Mouse (Mus musculus) intestine, embryonic 15.5 days (tissue): ENCODE results near the gene Bloc1s4. TPM values are rescaled to one million over a fixed set of nuclear protein-coding genes. Genes with fewer than 3 reads are reported as not detected.

Source experiments
- ATAC-seq: fragments of 200-750 bp; cut with Nextera tagmentation; 2 replicates; pipeline ENCODE4 v1.8.0; 2017; ENCODE audit warnings: moderate TSS enrichment, moderate library complexity
- H3K27ac ChIP-seq: fragments of 300-500 bp; sonication (generic); 2 replicates; pipeline ENCODE4 v1.5.1; 2015; ENCODE audit warnings: mild to moderate bottlenecking, inconsistent platforms
- H3K27me3 ChIP-seq: fragments of 300-500 bp; sonication (generic); replicated peaks from 2 replicates; pipeline ENCODE4 v1.6.1; 2015; ENCODE audit warnings: inconsistent platforms
- H3K36me3 ChIP-seq: fragments of 300-500 bp; sonication (generic); 2 replicates; pipeline ENCODE4 v1.6.1; 2015; ENCODE audit warnings: inconsistent platforms
- H3K4me1 ChIP-seq: fragments of 300-500 bp; sonication (generic); replicated peaks from 2 replicates; pipeline ENCODE4 v1.6.1; 2015; ENCODE audit warnings: inconsistent platforms
- H3K4me2 ChIP-seq: fragments of 300-500 bp; sonication (generic); replicated peaks from 2 replicates; pipeline ENCODE4 v1.6.1; 2015; ENCODE audit warnings: mild to moderate bottlenecking, inconsistent platforms
- H3K4me3 ChIP-seq: fragments of 300-500 bp; sonication (generic); replicated peaks from 2 replicates; pipeline ENCODE4 v1.5.1; 2015; ENCODE audit warnings: inconsistent platforms
- H3K9ac ChIP-seq: fragments of 300-500 bp; sonication (generic); 2 replicates; pipeline ENCODE4 v1.6.1; 2015; ENCODE audit warnings: inconsistent platforms
- H3K9me3 ChIP-seq: fragments of 300-500 bp; sonication (generic); 2 replicates; pipeline ENCODE4 v1.6.1; 2016; ENCODE audit warnings: inconsistent platforms
- WGBS: fragments of 180-500 bp; shearing (Covaris S2); methylation state at CpG from one replicate; pipeline ENCODE4 v1.1.7; 2015; 5-methylcytosine and 5-hydroxymethylcytosine counted together
- polyA plus RNA-seq: library from polyadenylated mRNA; unstranded; fragments of >200 nt; fragmentation: Nextera tagmentation; extraction: Ambion mirVana; gene quantifications from 2 replicates; pipeline ENCODE4 v1.2.1, GENCODE M21; 2015

Gene Bloc1s4
- polyA plus RNA-seq, 1 experiment from 2014 or later = 21.8 TPM

DNA sequence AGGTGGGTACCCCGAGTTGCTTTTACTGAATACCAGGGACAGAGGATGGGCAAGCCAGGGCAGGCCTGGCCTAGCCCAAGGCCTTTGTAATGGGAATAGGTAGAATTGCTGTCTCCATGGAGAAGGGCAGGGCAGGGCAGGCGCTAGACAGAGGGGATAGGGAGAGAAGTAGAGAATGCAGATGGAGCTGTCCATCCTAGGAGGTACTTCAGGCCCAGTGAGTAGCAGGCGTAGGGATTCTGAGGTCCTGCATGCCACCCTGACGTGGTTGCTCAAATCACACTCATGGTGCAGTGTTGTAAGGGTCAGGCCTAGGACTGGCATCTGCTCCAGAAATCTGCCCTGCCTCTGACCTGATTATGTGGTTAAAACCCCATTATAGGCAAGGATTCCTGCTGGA lies 10.7 kb downstream of the Bloc1s4 start:
- Histone ChIP-seq H3K4me3 (no peak overlapping the region), H3K27me3 (no peaks in the 10 kb centered on the region), H3K4me2 (no peak overlapping the region), H3K36me3 (no peaks in the 10 kb centered on the region), H3K27ac (no peak overlapping the region), H3K9ac (no peak overlapping the region), H3K4me1 (0 out of 2 replicates have a peak, but pooled peaks cover 9% of the 10 kb centered on the region), H3K9me3 (no peaks in the 10 kb centered on the region)
- WGBS = 61% methylated on average over 4 of the region's 4 CpGs
- no peak for ATAC-seq

DNA sequence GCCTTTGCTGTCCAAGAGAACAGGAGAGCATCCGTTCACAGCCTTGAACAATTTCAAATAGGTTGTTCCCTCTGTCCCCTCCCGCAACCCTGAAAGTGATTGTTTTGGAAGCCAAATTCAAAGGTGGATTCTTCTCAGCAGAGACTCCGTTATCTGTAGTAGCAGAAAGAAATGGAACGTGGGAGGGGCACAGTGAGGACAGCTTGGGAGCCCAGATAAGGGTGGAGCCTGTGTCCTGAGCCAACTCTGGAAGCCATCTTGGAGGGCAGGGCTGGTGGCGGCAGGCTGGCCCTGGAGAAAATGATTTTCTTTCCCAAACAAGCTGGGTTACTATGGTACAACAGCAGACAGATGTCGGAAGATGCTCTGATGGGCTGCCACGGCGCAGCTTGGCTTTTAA lies 12.4 kb downstream of the Bloc1s4 start:
- H3K4me3 ChIP-seq = no peak overlapping the region
- no peaks in the 10 kb centered on the region for H3K27me3 ChIP-seq
- H3K9ac ChIP-seq = no peak overlapping the region
- H3K4me1 ChIP-seq = no peaks in the 10 kb centered on the region
- peak; percentile 52; the same call in 1 of the 2 replicates for ATAC-seq
- H3K4me2 ChIP-seq = no peak overlapping the region
- no peaks in the 10 kb centered on the region for H3K36me3 ChIP-seq
- no peak overlapping the region for H3K27ac ChIP-seq
- WGBS = 73% methylated on average over 8 of the region's 8 CpGs
- no peaks in the 10 kb centered on the region for H3K9me3 ChIP-seq

DNA sequence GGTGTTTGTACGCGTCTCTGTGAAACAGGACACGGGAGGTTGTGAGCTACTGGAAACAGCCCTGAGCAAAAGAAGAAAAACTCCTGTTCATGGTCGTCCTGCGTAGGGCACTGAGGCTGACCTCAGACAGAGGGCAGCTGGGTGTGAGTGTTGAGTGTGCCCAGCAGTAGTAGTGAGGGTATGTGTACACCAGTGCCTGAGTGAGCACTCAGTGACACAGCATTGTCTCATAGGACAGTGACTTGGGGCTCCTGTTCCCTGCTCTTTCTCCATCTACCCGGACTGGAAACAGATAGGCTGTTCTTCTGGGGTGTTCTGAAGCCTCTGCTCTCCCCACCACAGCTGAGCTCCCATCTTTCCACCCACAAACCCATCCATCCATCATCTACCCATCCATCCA lies 13.3 kb downstream of the Bloc1s4 start:
- Histone ChIP-seq H3K4me1 (no peaks in the 10 kb centered on the region), H3K4me2 (no peak overlapping the region), H3K36me3 (no peaks in the 10 kb centered on the region), H3K27ac (no peak overlapping the region), H3K27me3 (no peaks in the 10 kb centered on the region), H3K9ac (no peak overlapping the region), H3K9me3 (no peaks in the 10 kb centered on the region), H3K4me3 (no peak overlapping the region)
- whole genome bisulfite sequencing = 82% methylated on average over 6 of the region's 6 CpGs
- ATAC-seq = no peak

DNA sequence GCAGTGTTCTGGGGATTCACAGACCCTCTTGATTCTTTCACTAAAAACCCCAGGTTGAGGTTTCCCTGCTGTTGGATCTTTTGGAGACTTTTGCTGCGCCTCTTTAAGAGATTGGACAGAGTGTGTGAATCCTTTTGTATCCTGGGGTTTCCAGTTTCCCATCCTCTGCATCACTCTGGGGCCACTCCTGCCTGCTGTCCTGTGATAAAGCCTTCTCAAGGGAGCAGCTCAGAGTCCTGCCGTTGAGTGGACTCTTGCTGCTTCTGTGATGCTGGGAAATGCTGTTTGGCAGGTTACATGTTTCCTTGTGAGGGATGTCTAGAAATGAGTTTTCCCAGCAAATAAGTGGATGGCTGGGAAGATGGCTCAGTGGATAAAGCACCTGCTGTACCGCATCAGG lies 15.0 kb downstream of the Bloc1s4 start:
- Histone ChIP-seq H3K4me1 (peaks cover 6% of the 10 kb centered on the region), H3K9me3 (no peaks in the 10 kb centered on the region), H3K27ac (no peak overlapping the region), H3K4me2 (no peak overlapping the region), H3K27me3 (no peaks in the 10 kb centered on the region), H3K9ac (no peak overlapping the region), H3K36me3 (no peaks in the 10 kb centered on the region), H3K4me3 (no peak overlapping the region)
- no peak for ATAC-seq
- WGBS = 76% methylated on average over 3 of the region's 3 CpGs

DNA sequence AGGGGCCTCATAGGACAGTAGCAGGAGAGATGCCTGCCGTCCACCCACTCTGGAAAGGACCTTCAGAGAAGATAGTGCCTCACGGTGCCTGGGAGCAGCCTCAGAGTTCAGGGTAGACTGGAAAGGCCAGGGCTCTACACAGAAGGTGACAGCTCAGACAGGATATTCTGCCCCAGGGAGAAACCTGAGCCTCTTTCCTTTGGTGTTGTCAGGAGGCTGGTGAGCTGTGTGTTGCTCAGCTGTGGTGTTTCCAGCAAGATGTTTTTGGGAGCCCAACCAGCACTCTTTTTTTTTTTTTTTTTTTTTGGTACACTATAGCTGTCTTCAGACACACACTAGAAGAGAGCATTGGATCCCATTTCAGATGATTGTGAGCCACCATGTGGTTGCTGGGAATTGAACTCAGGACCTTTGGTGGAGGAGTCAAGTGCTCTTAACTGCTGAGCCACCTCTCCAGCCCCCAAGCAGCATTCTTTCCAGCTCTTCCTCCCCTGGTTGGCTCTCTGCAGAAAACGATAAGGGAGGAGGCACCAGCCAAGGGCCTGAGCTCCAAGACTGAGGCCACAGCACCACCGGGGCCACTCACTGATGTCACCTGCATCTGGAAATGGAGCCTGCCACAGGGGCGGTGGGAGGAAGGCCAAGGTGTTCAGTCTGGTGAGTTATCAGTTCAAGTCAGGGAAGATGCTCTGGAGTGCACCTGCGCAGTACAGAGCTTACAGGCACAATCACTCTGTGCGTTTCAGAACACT lies 16.4 kb downstream of the Bloc1s4 start:
- H3K27me3 ChIP-seq = no peaks in the 10 kb centered on the region
- no peaks in the 10 kb centered on the region for H3K36me3 ChIP-seq
- 67% methylated on average over 7 of the region's 7 CpGs for WGBS
- H3K4me3 ChIP-seq = no peak overlapping the region
- H3K27ac ChIP-seq = no peak overlapping the region
- H3K9me3 ChIP-seq = no peaks in the 10 kb centered on the region
- no peak for ATAC-seq
- H3K9ac ChIP-seq = no peak overlapping the region
- no peak overlapping the region for H3K4me2 ChIP-seq
- H3K4me1 ChIP-seq = peaks cover 8% of the 10 kb centered on the region

DNA sequence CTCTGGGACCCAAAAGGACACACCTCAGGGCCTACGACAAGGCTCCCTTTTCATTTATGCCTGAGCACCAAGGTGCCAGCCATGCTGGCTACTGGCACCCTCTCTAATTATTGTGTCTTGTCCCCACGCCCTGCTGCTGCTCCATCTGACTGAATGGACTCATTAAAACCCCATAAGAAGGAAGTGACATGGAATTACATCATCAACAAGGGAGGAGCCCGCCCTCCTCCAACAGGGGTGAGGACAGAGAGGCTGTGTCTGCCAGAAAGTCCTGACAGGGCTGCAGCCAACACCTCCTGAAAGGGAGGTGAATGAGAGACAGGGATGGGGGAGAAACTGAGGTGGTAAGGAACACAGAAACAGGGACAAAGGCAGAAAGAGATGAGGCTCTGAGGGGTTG lies 17.8 kb downstream of the Bloc1s4 start:
- H3K27me3 ChIP-seq = no peaks in the 10 kb centered on the region
- H3K9ac ChIP-seq = no peak overlapping the region
- H3K4me1 ChIP-seq = peaks cover 10% of the 10 kb centered on the region
- H3K36me3 ChIP-seq = no peaks in the 10 kb centered on the region
- H3K9me3 ChIP-seq = no peaks in the 10 kb centered on the region
- WGBS = 66% methylated on average over 3 of the region's 3 CpGs
- no peak for ATAC-seq
- no peak overlapping the region for H3K4me2 ChIP-seq
- no peak overlapping the region for H3K27ac ChIP-seq
- no peak overlapping the region for H3K4me3 ChIP-seq

DNA sequence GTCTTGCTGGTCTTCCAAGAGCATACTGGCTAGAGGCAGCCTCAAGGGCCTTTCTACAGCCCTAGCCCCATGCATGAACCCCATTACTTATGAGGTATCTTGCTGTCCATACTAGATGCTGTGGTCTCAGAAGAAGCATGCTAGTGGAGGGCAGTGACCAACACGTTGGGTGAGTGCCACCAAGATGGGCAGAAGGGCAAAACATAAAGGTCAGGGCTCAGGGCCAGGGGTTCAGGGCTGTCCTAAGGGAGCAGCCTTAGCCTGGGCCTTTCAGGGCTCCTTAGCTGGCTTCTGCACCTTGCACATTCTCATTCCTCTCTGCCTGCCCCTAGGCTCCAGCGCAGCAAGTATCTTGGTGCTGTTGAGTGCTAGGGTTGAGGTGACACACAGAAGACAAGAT lies 18.5 kb downstream of the Bloc1s4 start:
- ATAC-seq = no peak
- Histone ChIP-seq H3K9ac (no peak overlapping the region), H3K36me3 (no peaks in the 10 kb centered on the region), H3K9me3 (no peaks in the 10 kb centered on the region), H3K4me1 (peaks cover 10% of the 10 kb centered on the region), H3K4me2 (no peak overlapping the region), H3K27ac (no peak overlapping the region), H3K27me3 (no peaks in the 10 kb centered on the region), H3K4me3 (no peak overlapping the region)
- WGBS = 86% methylated on average over 2 of the region's 2 CpGs

DNA sequence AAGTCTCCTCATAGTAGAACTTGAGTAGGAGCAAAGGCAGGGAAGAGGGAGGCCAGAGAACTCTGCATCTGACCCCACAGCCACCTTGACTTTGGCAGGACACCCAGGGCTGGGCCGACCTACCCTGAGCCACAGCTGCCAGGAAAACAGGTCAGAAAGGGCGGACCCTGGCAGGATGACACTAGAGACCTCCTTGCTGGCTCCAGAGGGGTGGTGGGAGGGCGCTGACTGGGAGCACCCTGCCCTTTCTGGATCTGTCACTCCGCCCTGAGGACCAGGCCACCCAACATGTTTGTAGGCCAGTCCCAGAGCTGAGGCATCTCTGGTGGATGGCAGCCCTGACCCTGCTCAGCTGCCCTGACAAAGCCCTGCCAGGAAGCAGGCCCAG lies 19.4 kb downstream of the Bloc1s4 start:
- no peaks in the 10 kb centered on the region for H3K27me3 ChIP-seq
- no peak for ATAC-seq
- no peak overlapping the region for H3K4me3 ChIP-seq
- no peaks in the 10 kb centered on the region for H3K9me3 ChIP-seq
- peaks cover 10% of the 10 kb centered on the region for H3K4me1 ChIP-seq
- no peaks in the 10 kb centered on the region for H3K36me3 ChIP-seq
- no peak overlapping the region for H3K9ac ChIP-seq
- 0 out of 2 replicates have a peak overlapping the region, but pooled peaks have one; percentile 6 for H3K4me2 ChIP-seq
- H3K27ac ChIP-seq = no peak overlapping the region
- WGBS = 80% methylated on average over 4 of the region's 4 CpGs

DNA sequence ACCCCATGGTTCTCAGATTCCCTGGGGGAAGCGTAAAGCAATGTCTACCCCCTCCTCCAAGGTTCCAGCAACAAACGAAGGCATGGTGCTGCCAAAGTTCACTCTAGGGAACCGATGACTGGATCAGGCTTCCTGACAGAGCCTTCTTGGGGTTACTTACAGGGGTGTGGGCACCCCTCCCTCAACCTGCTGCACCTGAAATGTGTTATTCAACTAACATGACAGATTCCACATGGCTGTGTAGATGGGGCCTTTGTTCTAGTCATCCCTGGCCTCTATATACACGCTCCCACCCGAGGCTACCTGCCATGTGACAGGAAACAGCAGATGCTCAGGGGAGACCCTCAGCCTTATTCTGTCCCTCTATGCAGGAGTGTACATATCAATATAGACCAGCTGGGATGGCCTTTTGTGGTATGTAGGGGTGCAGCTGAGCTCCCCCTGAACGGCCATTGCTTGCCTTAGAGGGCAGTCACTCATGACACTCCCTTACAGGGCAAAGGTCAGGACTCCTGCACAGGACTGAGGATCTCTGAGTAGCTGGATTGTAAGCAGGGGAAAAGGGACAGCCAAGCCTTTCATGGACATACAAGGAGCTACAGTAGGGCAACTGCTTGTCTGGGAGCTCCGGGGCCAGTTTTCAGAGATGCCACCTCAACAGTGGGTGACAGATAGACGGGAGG lies 19.9 kb downstream of the Bloc1s4 start:
- no peak for ATAC-seq
- H3K9ac ChIP-seq = no peak overlapping the region

DNA sequence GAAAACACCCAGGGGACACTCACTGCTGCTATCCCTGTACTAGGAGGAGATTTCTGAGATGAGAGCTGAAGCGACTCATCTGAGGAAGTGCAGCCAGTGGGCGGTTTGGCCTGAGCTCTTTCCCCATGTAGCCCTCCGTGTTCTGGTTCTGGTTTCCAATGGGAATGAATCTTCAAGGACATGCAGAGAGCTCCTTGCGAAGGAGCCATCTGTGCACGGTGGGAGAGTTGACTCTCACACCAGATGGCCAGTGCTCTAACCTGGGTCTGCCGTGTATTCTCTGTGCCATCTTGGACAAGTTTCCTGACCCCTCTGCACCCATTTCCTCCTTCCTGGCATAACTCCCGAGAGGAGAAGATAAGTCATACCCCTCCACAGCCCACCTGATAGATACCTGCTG lies 20.7 kb downstream of the Bloc1s4 start:
- ATAC-seq = no peak
- H3K27me3 ChIP-seq = no peaks in the 10 kb centered on the region
- no peaks in the 10 kb centered on the region for H3K36me3 ChIP-seq
- no peak overlapping the region for H3K4me2 ChIP-seq
- peaks cover 10% of the 10 kb centered on the region for H3K4me1 ChIP-seq
- WGBS = 78% methylated on average over 7 of the region's 7 CpGs
- no peak overlapping the region for H3K27ac ChIP-seq
- no peak overlapping the region for H3K4me3 ChIP-seq
- H3K9me3 ChIP-seq = no peaks in the 10 kb centered on the region
- no peak overlapping the region for H3K9ac ChIP-seq

More for the DNA sequence above, 19.9 kb downstream of the Bloc1s4 start:
- Histone ChIP-seq H3K9me3 (no peaks in the 10 kb centered on the region), H3K27me3 (no peaks in the 10 kb centered on the region), H3K36me3 (no peaks in the 10 kb centered on the region), H3K4me3 (no peak overlapping the region), H3K4me1 (peaks cover 10% of the 10 kb centered on the region), H3K4me2 (0 out of 2 replicates have a peak overlapping the region, but pooled peaks have one; percentile 6), H3K27ac (no peak overlapping the region)
- WGBS = 69% methylated on average over 8 of the region's 8 CpGs

DNA sequence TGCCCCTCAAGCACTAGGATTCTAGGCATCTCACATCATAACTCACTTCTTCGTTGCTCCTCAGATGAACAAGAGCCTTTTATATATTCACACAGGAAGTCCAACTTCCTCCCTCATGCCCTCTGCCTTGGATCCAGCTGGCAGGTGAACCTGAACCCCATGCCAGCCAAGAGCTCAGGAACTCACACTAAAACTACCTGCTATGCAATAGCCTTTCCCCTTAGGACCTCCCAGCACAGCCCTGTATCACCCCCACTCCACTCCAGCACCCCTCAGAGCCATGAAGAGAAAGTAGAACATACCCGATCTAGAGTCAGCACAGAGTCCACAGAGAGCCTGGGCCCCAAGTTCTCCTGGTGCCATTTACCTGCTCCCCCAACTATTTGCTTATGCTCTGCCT lies 21.3 kb downstream of the Bloc1s4 start:
- Histone ChIP-seq H3K9ac (no peak overlapping the region), H3K4me3 (no peak overlapping the region), H3K4me2 (no peak overlapping the region), H3K9me3 (no peaks in the 10 kb centered on the region), H3K36me3 (no peaks in the 10 kb centered on the region), H3K4me1 (peaks cover 10% of the 10 kb centered on the region), H3K27me3 (no peaks in the 10 kb centered on the region), H3K27ac (no peak overlapping the region)
- WGBS = 58% methylated on average over 2 of the region's 2 CpGs
- ATAC-seq = no peak

DNA sequence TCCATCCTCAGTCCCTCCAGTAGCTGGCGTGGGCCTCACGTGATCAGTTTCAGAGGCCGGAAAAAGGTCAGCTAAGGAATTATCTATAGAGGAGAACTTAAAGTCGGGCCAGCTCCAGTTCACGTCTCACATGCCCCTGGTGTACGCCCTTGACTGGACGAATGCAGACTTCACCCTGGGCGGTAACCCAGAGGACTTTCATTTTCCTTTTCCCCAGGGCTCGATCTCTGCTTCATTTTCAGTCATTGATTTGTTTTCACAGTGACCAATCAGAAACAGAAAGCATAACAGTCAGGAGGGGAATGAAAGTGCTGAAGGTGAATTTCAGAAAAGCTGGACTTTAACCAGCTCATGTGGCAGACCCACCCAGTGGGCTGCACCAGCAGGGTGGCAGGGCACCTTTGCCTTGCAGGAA lies 22.1 kb downstream of the Bloc1s4 start:
- peak overlapping the region; percentile 60; the same call in 1 of the 2 replicates for H3K27ac ChIP-seq
- peak overlapping the region; percentile 17 for H3K4me2 ChIP-seq
- H3K27me3 ChIP-seq = no peaks in the 10 kb centered on the region
- H3K4me3 ChIP-seq = no peak overlapping the region
- H3K4me1 ChIP-seq = peaks cover 10% of the 10 kb centered on the region
- no peaks in the 10 kb centered on the region for H3K9me3 ChIP-seq
- no peaks in the 10 kb centered on the region for H3K36me3 ChIP-seq
- 40% methylated on average over 9 of the region's 9 CpGs for WGBS
- ATAC-seq = peak; percentile 87
- no peak overlapping the region for H3K9ac ChIP-seq

DNA sequence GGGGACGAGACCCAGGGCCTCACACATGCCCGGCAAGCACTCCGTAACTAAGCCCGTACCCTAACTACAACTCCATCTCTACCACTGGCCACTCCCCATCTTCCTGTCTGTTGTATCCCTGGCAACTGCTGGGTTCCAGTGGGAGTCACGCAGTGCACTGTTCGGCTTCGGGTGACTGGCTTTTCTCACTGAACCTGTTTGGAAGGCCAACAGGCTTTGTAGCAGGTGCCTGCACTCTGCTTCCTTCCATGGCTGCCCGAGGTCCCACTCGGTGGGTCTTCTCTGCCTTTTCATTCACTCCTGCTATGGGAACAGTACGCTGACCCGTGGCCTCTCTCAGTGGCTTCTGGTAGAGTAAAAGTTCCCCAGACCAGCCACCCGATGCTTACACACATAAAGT lies 22.6 kb downstream of the Bloc1s4 start:
- no peaks in the 10 kb centered on the region for H3K36me3 ChIP-seq
- no peaks in the 10 kb centered on the region for H3K9me3 ChIP-seq
- WGBS = 43% methylated on average over 12 of the region's 12 CpGs
- H3K4me1 ChIP-seq = peaks cover 10% of the 10 kb centered on the region
- H3K27ac ChIP-seq = peak overlapping the region; percentile 60; the same call in 1 of the 2 replicates
- peak; percentile 11 for ATAC-seq
- no peak overlapping the region for H3K9ac ChIP-seq
- H3K4me2 ChIP-seq = peak overlapping the region; percentile 17; the same call in 1 of the 2 replicates
- no peaks in the 10 kb centered on the region for H3K27me3 ChIP-seq
- no peak overlapping the region for H3K4me3 ChIP-seq
